Mouse (Mus musculus) liver, postnatal 0 days (tissue): ENCODE results near the gene Ccdc33.

Source experiments
- CTCF ChIP-seq: sonication (generic); IDR thresholded peaks from 2 replicates; pipeline ENCODE4 v1.5.1; 2016; ENCODE audit warnings: antibody characterized with exemption, low read depth
- EP300 ChIP-seq: IDR thresholded peaks from 2 replicates; pipeline ENCODE4 v1.6.1; 2016; ENCODE audit warnings: antibody characterized with exemption, low read depth, mild to moderate bottlenecking

DNA sequence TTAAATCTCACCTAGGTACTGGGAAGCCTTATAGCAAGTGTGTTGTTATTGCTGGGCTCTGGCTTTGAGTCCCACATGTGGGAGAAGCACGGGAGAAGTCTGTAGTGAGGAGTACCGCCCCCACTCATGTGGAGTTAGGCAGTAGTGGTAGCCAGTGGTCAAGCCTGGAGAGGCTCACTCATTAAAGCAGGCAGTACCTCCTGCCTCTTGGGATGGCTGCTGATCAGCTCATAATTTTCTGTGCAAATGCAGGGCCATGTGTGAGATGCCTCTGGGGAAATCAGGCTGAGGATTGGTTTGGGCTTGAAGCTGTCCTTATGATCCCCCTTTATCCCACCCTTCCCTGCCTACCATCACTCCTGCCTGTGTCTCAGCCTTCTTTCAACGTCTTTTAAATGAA, 44.1 kb downstream of the Ccdc33 start:
- TF ChIP-seq EP300 (no peak), CTCF (no peak)
